Mouse (Mus musculus) midbrain, embryonic 10.5 days (tissue): Measurements from ENCODE around the gene Acp7. TPM values are rescaled to one million over a fixed set of nuclear protein-coding genes. Genes with fewer than 3 reads are reported as not detected.
"Not testable (repeated sequence)": the region's sequence is repeated elsewhere in the genome, so short reads cannot be mapped to it uniquely, and the experiment has no call there.

Experiments used
- DNase-seq: peaks from one replicate; pipeline ENCODE4 v3.0.0-alpha.2; 2017; ENCODE audit warnings: low spot score
- H3K27ac ChIP-seq: fragments of 300-500 bp; sonication (generic); replicated peaks from 2 replicates; pipeline ENCODE4 v1.5.1; 2016; ENCODE audit warnings: mild to moderate bottlenecking
- H3K27me3 ChIP-seq: fragments of 300-500 bp; sonication (generic); 2 replicates; pipeline ENCODE4 v1.6.1; 2016; ENCODE audit warnings: low read depth, mild to moderate bottlenecking; ENCODE audit not compliant: poor library complexity, severe bottlenecking
- H3K36me3 ChIP-seq: fragments of 300-500 bp; sonication (generic); 2 replicates; pipeline ENCODE4 v1.6.1; 2016; ENCODE audit warnings: mild to moderate bottlenecking, moderate library complexity
- H3K4me1 ChIP-seq: fragments of 300-500 bp; sonication (generic); 2 replicates; pipeline ENCODE4 v1.6.1; 2016
- H3K4me3 ChIP-seq: fragments of 300-500 bp; sonication (generic); 2 replicates; pipeline ENCODE4 v1.5.1; 2016; ENCODE audit warnings: mild to moderate bottlenecking, moderate library complexity
- H3K9me3 ChIP-seq: fragments of 300-500 bp; sonication (generic); replicated peaks from 2 replicates; pipeline ENCODE4 v1.6.1; 2016; ENCODE audit warnings: mild to moderate bottlenecking
- WGBS: fragments of 180-500 bp; shearing (Covaris S2); methylation state at CpG from one replicate; pipeline ENCODE4 v1.1.7; 2016; 5-methylcytosine and 5-hydroxymethylcytosine counted together
- polyA plus RNA-seq: library from polyadenylated mRNA; unstranded; fragments of >200 nt; fragmentation: Nextera tagmentation; extraction: Ambion mirVana; gene quantifications from 2 replicates; pipeline ENCODE4 v1.2.1, GENCODE M21; 2016

The Acp7 gene
- polyA plus RNA-seq, 1 experiment from 2014 or later, result not detected

- DNase-seq, result no peak
- H3K27me3 ChIP-seq, result no peaks in the 10 kb centered on the region
- no peak overlapping the region for H3K27ac ChIP-seq
- H3K36me3 ChIP-seq, result no peaks in the 10 kb centered on the region
- 94% methylated on average over 2 of the region's 2 CpGs for WGBS
- 0 out of 2 replicates have a peak, but pooled peaks cover 4% of the 10 kb centered on the region for H3K4me1 ChIP-seq
- H3K9me3 ChIP-seq, result no peaks in the 10 kb centered on the region
- no peak overlapping the region for H3K4me3 ChIP-seq
Measured at GRCm38 (mm10) chr7:28645947-28646475, 14.9 kb upstream of the Acp7 start.

- Histone ChIP-seq H3K27ac (no peak overlapping the region), H3K4me3 (no peak overlapping the region), H3K36me3 (no peaks in the 10 kb centered on the region), H3K9me3 (no peaks in the 10 kb centered on the region), H3K4me1 (0 out of 2 replicates have a peak, but pooled peaks cover 4% of the 10 kb centered on the region), H3K27me3 (no peaks in the 10 kb centered on the region)
- WGBS, result 52% methylated on average over 6 of the region's 6 CpGs
- no peak for DNase-seq
Measured at GRCm38 (mm10) chr7:28645366-28645765, 14.2 kb upstream of the Acp7 start.

- 77% methylated on average over 8 of the region's 8 CpGs for WGBS
- Histone ChIP-seq H3K4me1 (peaks cover 15% of the 10 kb centered on the region), H3K27ac (no peak overlapping the region), H3K36me3 (no peaks in the 10 kb centered on the region), H3K4me3 (no peak overlapping the region), H3K27me3 (no peaks in the 10 kb centered on the region), H3K9me3 (no peaks in the 10 kb centered on the region; the same call in 1 of the 2 replicates)
- DNase-seq, result no peak
Measured at GRCm38 (mm10) chr7:28641546-28641945, 10.4 kb upstream of the Acp7 start.

GRCm38 (mm10) chr7:28637511-28637910 is 6.4 kb upstream of the Acp7 start:
- H3K36me3 ChIP-seq, result no peaks in the 10 kb centered on the region
- peaks cover 11% of the 10 kb centered on the region for H3K4me1 ChIP-seq
- WGBS, result 40% methylated on average over 8 of the region's 8 CpGs
- H3K4me3 ChIP-seq, result no peak overlapping the region
- H3K27me3 ChIP-seq, result peaks cover 4% of the 10 kb centered on the region
- H3K27ac ChIP-seq, result no peak overlapping the region
- no peaks in the 10 kb centered on the region; the same call in 1 of the 2 replicates for H3K9me3 ChIP-seq
- no peak for DNase-seq

- peaks cover 25% of the 10 kb centered on the region for H3K4me1 ChIP-seq
- 74% methylated on average over 4 of the region's 4 CpGs for WGBS
- peaks cover 35% of the 10 kb centered on the region for H3K27me3 ChIP-seq
- DNase-seq, result no peak
- no peak overlapping the region for H3K27ac ChIP-seq
- H3K9me3 ChIP-seq, result no peaks in the 10 kb centered on the region; the same call in 1 of the 2 replicates
- no peak overlapping the region for H3K4me3 ChIP-seq
- H3K36me3 ChIP-seq, result no peaks in the 10 kb centered on the region
Measured at GRCm38 (mm10) chr7:28634128-28634527, 3.0 kb upstream of the Acp7 start.

GRCm38 (mm10) chr7:28624791-28625190 is 6.3 kb downstream of the Acp7 start:
- WGBS, result 81% methylated on average over 5 of the region's 5 CpGs
- DNase-seq, result no peak
- Histone ChIP-seq H3K36me3 (no peaks in the 10 kb centered on the region), H3K4me1 (peaks cover 3% of the 10 kb centered on the region; the same call in 1 of the 2 replicates), H3K4me3 (no peak overlapping the region), H3K27me3 (peaks cover 20% of the 10 kb centered on the region), H3K27ac (no peak overlapping the region), H3K9me3 (no peaks in the 10 kb centered on the region)

GRCm38 (mm10) chr7:28619098-28619715 is 11.9 kb downstream of the Acp7 start:
- Histone ChIP-seq H3K4me3 (no peak overlapping the region), H3K36me3 (no peaks in the 10 kb centered on the region), H3K4me1 (no peaks in the 10 kb centered on the region), H3K27ac (no peak overlapping the region), H3K27me3 (no peaks in the 10 kb centered on the region), H3K9me3 (no peaks in the 10 kb centered on the region; the same call in 1 of the 2 replicates)
- DNase-seq, result no peak
- 78% methylated on average over 9 of the region's 9 CpGs for WGBS

GRCm38 (mm10) chr7:28605951-28606350 is 25.2 kb downstream of the Acp7 start:
- Histone ChIP-seq H3K27me3 (no peaks in the 10 kb centered on the region), H3K4me3 (no peak overlapping the region), H3K36me3 (no peaks in the 10 kb centered on the region), H3K9me3 (no peaks in the 10 kb centered on the region), H3K27ac (no peak overlapping the region), H3K4me1 (no peaks in the 10 kb centered on the region)
- WGBS, result 94% methylated on average over 8 of the region's 8 CpGs
- no peak for DNase-seq

GRCm38 (mm10) chr7:28603788-28604187 is 27.3 kb downstream of the Acp7 start:
- not testable (repeated sequence) for H3K27me3 ChIP-seq, H3K27ac ChIP-seq, H3K36me3 ChIP-seq, H3K4me3 ChIP-seq, DNase-seq, H3K4me1 ChIP-seq, H3K9me3 ChIP-seq
- WGBS, result 85% methylated on average over 2 of the region's 2 CpGs

GRCm38 (mm10) chr7:28603136-28603535 is 28.0 kb downstream of the Acp7 start:
- 74% methylated on average over 5 of the region's 5 CpGs for WGBS

GRCm38 (mm10) chr7:28601668-28602067 is 29.5 kb downstream of the Acp7 start:
- 31% methylated on average over 7 of the region's 7 CpGs for WGBS
- Histone ChIP-seq H3K9me3 (no peaks in the 10 kb centered on the region), H3K4me1 (peaks cover 17% of the 10 kb centered on the region), H3K27me3 (no peaks in the 10 kb centered on the region), H3K4me3 (no peak overlapping the region), H3K36me3 (no peaks in the 10 kb centered on the region), H3K27ac (no peak overlapping the region)
- DNase-seq, result peak; percentile 42

More at GRCm38 (mm10) chr7:28603136-28603535, 28.0 kb downstream of the Acp7 start:
- no peak overlapping the region for H3K27ac ChIP-seq
- peaks cover 8% of the 10 kb centered on the region; the same call in 1 of the 2 replicates for H3K4me1 ChIP-seq
- no peak overlapping the region for H3K4me3 ChIP-seq
- no peak for DNase-seq
- H3K36me3 ChIP-seq, result no peaks in the 10 kb centered on the region
- no peaks in the 10 kb centered on the region for H3K9me3 ChIP-seq
- H3K27me3 ChIP-seq, result no peaks in the 10 kb centered on the region

GRCm38 (mm10) chr7:28601029-28601428 is 30.1 kb downstream of the Acp7 start:
- H3K36me3 ChIP-seq, result no peaks in the 10 kb centered on the region
- H3K27ac ChIP-seq, result no peak overlapping the region
- 17% methylated on average over 11 of the region's 11 CpGs for WGBS
- H3K9me3 ChIP-seq, result no peaks in the 10 kb centered on the region
- no peaks in the 10 kb centered on the region for H3K27me3 ChIP-seq
- H3K4me1 ChIP-seq, result peaks cover 23% of the 10 kb centered on the region
- DNase-seq, result peak; percentile 65
- no peak overlapping the region for H3K4me3 ChIP-seq

GRCm38 (mm10) chr7:28598951-28599350 is 32.2 kb downstream of the Acp7 start:
- no peak for DNase-seq
- Histone ChIP-seq H3K27me3 (no peaks in the 10 kb centered on the region), H3K36me3 (peaks cover 8% of the 10 kb centered on the region), H3K4me3 (no peak overlapping the region), H3K9me3 (no peaks in the 10 kb centered on the region), H3K27ac (peak overlapping the region; percentile 93), H3K4me1 (peaks cover 44% of the 10 kb centered on the region)
- 67% methylated on average over 2 of the region's 2 CpGs for WGBS
